Mouse (Mus musculus) stomach, postnatal 0 days (tissue): ENCODE results near the gene B430306N03Rik. TPM values are rescaled to one million over a fixed set of nuclear protein-coding genes. Genes with fewer than 3 reads are reported as not detected.

Experiments used
- ATAC-seq: fragments of 200-750 bp; cut with Nextera tagmentation; 2 replicates; pipeline ENCODE4 v1.8.0; 2017; ENCODE audit not compliant: low FRiP score, low TSS enrichment
- DNase-seq: peaks from one replicate; pipeline ENCODE4 v3.0.0-alpha.2; 2016; ENCODE audit warnings: low spot score
- H3K27ac ChIP-seq: fragments of 300-500 bp; sonication (generic); replicated peaks from 2 replicates; pipeline ENCODE4 v1.5.1; 2014; ENCODE audit warnings: mild to moderate bottlenecking, control low read depth
- H3K27me3 ChIP-seq: fragments of 300-500 bp; sonication (generic); 2 replicates; pipeline ENCODE4 v1.6.1; 2014; ENCODE audit warnings: low read length; ENCODE audit not compliant: control insufficient read depth, insufficient read depth
- H3K36me3 ChIP-seq: fragments of 300-500 bp; sonication (generic); 2 replicates; pipeline ENCODE4 v1.6.1; 2014; ENCODE audit warnings: low read length, mixed read lengths; ENCODE audit not compliant: control insufficient read depth, insufficient read depth
- H3K4me1 ChIP-seq: fragments of 300-500 bp; sonication (generic); replicated peaks from 2 replicates; pipeline ENCODE4 v1.6.1; 2014; ENCODE audit warnings: antibody characterized with exemption; ENCODE audit not compliant: control insufficient read depth, insufficient read depth
- H3K4me2 ChIP-seq: fragments of 300-500 bp; sonication (generic); replicated peaks from 2 replicates; pipeline ENCODE4 v1.6.1; 2014; ENCODE audit warnings: low read depth, mild to moderate bottlenecking, control low read depth, moderate library complexity
- H3K4me3 ChIP-seq: fragments of 300-500 bp; sonication (generic); 2 replicates; pipeline ENCODE4 v1.5.1; 2014; ENCODE audit warnings: low read depth, low read length, control low read depth
- H3K9ac ChIP-seq: fragments of 300-500 bp; sonication (generic); 2 replicates; pipeline ENCODE4 v1.6.1; 2014; ENCODE audit warnings: mild to moderate bottlenecking, low read length, control low read depth, mixed read lengths
- H3K9me3 ChIP-seq: fragments of 300-500 bp; sonication (generic); 2 replicates; pipeline ENCODE4 v1.6.1; 2016; ENCODE audit warnings: low read length; ENCODE audit not compliant: control insufficient read depth
- CTCF ChIP-seq: IDR thresholded peaks from 2 replicates; pipeline ENCODE4 v1.5.1; 2016; ENCODE audit warnings: antibody characterized with exemption, low read depth, mild to moderate bottlenecking, moderate library complexity
- EP300 ChIP-seq: optimal IDR thresholded peaks from 2 replicates; pipeline ENCODE3; 2016; ENCODE audit warnings: antibody characterized with exemption
- WGBS: fragments of 180-500 bp; shearing (Covaris S2); extraction: QIAGEN DNeasy Blood & Tissue Kit; methylation state at CpG from one replicate; pipeline ENCODE4 v1.1.7; 2014; 5-methylcytosine and 5-hydroxymethylcytosine counted together
- polyA plus RNA-seq: library from polyadenylated mRNA; unstranded; fragments of >200 nt; fragmentation: Nextera tagmentation; extraction: Ambion mirVana; gene quantifications from 2 replicates; pipeline ENCODE4 v1.2.1, GENCODE M21; 2015

B430306N03Rik gene
- polyA plus RNA-seq, 1 experiment from 2014 or later, result 0.18 TPM

GRCm38 (mm10) chr17:48299756-48300155 lies 16.2 kb upstream of the B430306N03Rik start:
- H3K9ac ChIP-seq, result no peak overlapping the region
- ATAC-seq (no peak), DNase-seq (no peak)
- no peaks in the 10 kb centered on the region for H3K4me1 ChIP-seq
- H3K4me3 ChIP-seq, result no peak overlapping the region
- H3K4me2 ChIP-seq, result no peak overlapping the region
- H3K9me3 ChIP-seq, result no peaks in the 10 kb centered on the region
- 49% methylated on average over 7 of the region's 7 CpGs for WGBS
- no peak overlapping the region for H3K27ac ChIP-seq
- no peaks in the 10 kb centered on the region for H3K36me3 ChIP-seq
- TF ChIP-seq CTCF, result no peak
- no peak for TF ChIP-seq EP300
- no peaks in the 10 kb centered on the region for H3K27me3 ChIP-seq

- Histone ChIP-seq H3K9me3 (no peaks in the 10 kb centered on the region), H3K36me3 (no peaks in the 10 kb centered on the region), H3K4me1 (no peaks in the 10 kb centered on the region), H3K27me3 (no peaks in the 10 kb centered on the region), H3K27ac (no peak overlapping the region), H3K4me3 (no peak overlapping the region), H3K9ac (no peak overlapping the region), H3K4me2 (no peak overlapping the region)
- 63% methylated on average over 7 of the region's 7 CpGs for WGBS
- no peak for ATAC-seq
- TF ChIP-seq EP300, result no peak
- TF ChIP-seq CTCF, result no peak
- no peak for DNase-seq
These were observed 15.7 kb upstream of the B430306N03Rik start for GRCm38 (mm10) chr17:48300199-48300598.

- Histone ChIP-seq H3K4me2 (no peak overlapping the region), H3K27ac (no peak overlapping the region), H3K9me3 (no peaks in the 10 kb centered on the region), H3K36me3 (no peaks in the 10 kb centered on the region), H3K4me3 (no peak overlapping the region), H3K4me1 (no peaks in the 10 kb centered on the region), H3K9ac (no peak overlapping the region), H3K27me3 (no peaks in the 10 kb centered on the region)
- ATAC-seq, result no peak
- TF ChIP-seq CTCF (no peak), EP300 (no peak)
- DNase-seq, result no peak
- WGBS, result 74% methylated on average over 9 of the region's 9 CpGs
These were observed 15.1 kb upstream of the B430306N03Rik start for GRCm38 (mm10) chr17:48300861-48301260.

GRCm38 (mm10) chr17:48301792-48302191 lies 14.1 kb upstream of the B430306N03Rik start:
- H3K4me1 ChIP-seq, result no peaks in the 10 kb centered on the region
- DNase-seq, result no peak
- no peaks in the 10 kb centered on the region for H3K27me3 ChIP-seq
- H3K9ac ChIP-seq, result no peak overlapping the region
- no peak overlapping the region for H3K4me3 ChIP-seq
- TF ChIP-seq CTCF, result no peak
- TF ChIP-seq EP300, result no peak
- no peak for ATAC-seq
- no peaks in the 10 kb centered on the region for H3K36me3 ChIP-seq
- WGBS, result 84% methylated on average over 5 of the region's 5 CpGs
- H3K4me2 ChIP-seq, result no peak overlapping the region
- no peaks in the 10 kb centered on the region for H3K9me3 ChIP-seq
- H3K27ac ChIP-seq, result no peak overlapping the region

GRCm38 (mm10) chr17:48312124-48312523 lies 3.8 kb upstream of the B430306N03Rik start:
- DNase-seq, result no peak
- Histone ChIP-seq H3K27me3 (no peaks in the 10 kb centered on the region), H3K9me3 (no peaks in the 10 kb centered on the region), H3K36me3 (no peaks in the 10 kb centered on the region), H3K27ac (no peak overlapping the region), H3K4me3 (no peak overlapping the region), H3K4me2 (no peak overlapping the region), H3K4me1 (no peaks in the 10 kb centered on the region), H3K9ac (no peak overlapping the region)
- no peak for TF ChIP-seq CTCF
- TF ChIP-seq EP300, result no peak
- WGBS, result 41% methylated on average over 2 of the region's 2 CpGs
- no peak for ATAC-seq

GRCm38 (mm10) chr17:48318686-48319085 lies 2.7 kb downstream of the B430306N03Rik start:
- Histone ChIP-seq H3K4me3 (no peak overlapping the region), H3K27ac (no peak overlapping the region), H3K36me3 (no peaks in the 10 kb centered on the region), H3K27me3 (no peaks in the 10 kb centered on the region), H3K9ac (no peak overlapping the region), H3K4me1 (no peaks in the 10 kb centered on the region), H3K9me3 (no peaks in the 10 kb centered on the region), H3K4me2 (no peak overlapping the region)
- TF ChIP-seq EP300 (no peak), CTCF (no peak)
- 97% methylated on average over 1 of the region's 1 CpGs for WGBS
- ATAC-seq, result no peak
- no peak for DNase-seq
